Mouse (Mus musculus) testis, adult 2 months (tissue): ENCODE data around the gene Cdhr4.

ENCODE experiments used
- CTCF ChIP-seq: fragments of 200-500 bp; IDR thresholded peaks from 2 replicates; pipeline ENCODE4 v1.5.1; 2012; ENCODE audit warnings: low read depth, mild to moderate bottlenecking, inconsistent platforms, low read length, moderate library complexity; ENCODE audit not compliant: control insufficient read depth, insufficient read depth, insufficient replicate concordance
- POLR2A ChIP-seq: fragments of 200-500 bp; IDR thresholded peaks from 2 replicates; pipeline ENCODE4 v1.6.1; 2012; ENCODE audit warnings: low read depth, mild to moderate bottlenecking, inconsistent platforms, low read length, moderate library complexity; ENCODE audit not compliant: control insufficient read depth

DNA sequence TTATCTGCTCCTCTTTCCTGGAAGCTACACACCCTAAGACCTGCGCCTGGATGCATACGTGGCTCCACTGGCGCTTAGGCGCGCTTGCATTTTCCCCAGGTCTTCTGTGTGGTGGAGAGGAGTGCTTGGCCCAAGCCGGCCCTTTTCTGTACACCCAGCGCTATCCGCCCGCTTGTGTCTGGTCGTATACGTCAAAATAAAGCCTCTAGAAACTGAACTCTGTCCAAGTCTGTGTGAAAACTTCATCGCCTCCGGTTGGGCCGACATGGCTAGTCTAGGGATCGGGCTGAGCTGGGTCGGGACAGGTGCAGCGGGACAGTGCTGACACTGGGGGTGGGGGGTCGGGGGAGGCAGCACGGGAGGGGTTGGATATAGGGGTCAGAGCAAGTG is 56.3 kb downstream of the Cdhr4 start:
- TF ChIP-seq CTCF (no peak), POLR2A (no peak)
